Mouse (Mus musculus): ENCODE results near the gene Ccdc134. TPM values are rescaled to one million over a fixed set of nuclear protein-coding genes. Genes with fewer than 3 reads are reported as not detected.
A peak's percentile ranks its signal among the peaks of the same experiment; 100 is the strongest.

The Ccdc134 gene
- polyA plus RNA-seq (2015; fragmentation: Nextera tagmentation; extraction: Ambion mirVana), result 16.9 and 17.1 TPM in 2 replicates

- H3K4me1 ChIP-seq (replicated peaks; ENCODE audit: control insufficient read depth, insufficient read depth, low read length), result peaks cover 9% of the 10 kb centered on the region
- peak within 1 kb of the TSS; percentile 70 for H3K27ac ChIP-seq (ENCODE audit: low read length)
- no peaks in the 10 kb centered on the region for H3K36me3 ChIP-seq (ENCODE audit: control insufficient read depth, insufficient read depth, low read length)
- peak within 1 kb of the TSS; percentile 84 for H3K9ac ChIP-seq (ENCODE audit: low read length)
- peak; percentile 100 for ATAC-seq (ENCODE audit: low read depth)
- peak within 1 kb of the TSS; percentile 96 for H3K4me2 ChIP-seq (ENCODE audit: low read depth, low read length)
- H3K27me3 ChIP-seq (ENCODE audit: control insufficient read depth, insufficient read depth, low read depth, low read length), result no peaks in the 10 kb centered on the region
- peak within 1 kb of the TSS; percentile 79 for H3K4me3 ChIP-seq (ENCODE audit: low read length)
- WGBS, result under 1% methylated on average over 74 of the region's 74 CpGs
- no peaks in the 10 kb centered on the region for H3K9me3 ChIP-seq (ENCODE audit: control insufficient read depth, low read length)
These were observed at the start of gene Ccdc134 for GRCm38 (mm10) chr15:82127426-82128374. TSS of gene Ccdc134 (plus strand) at chr15:82127922.

- WGBS, result 49% methylated on average over 10 of the region's 10 CpGs
- H3K27ac ChIP-seq (ENCODE audit: low read length), result no peak overlapping the region
- ATAC-seq (ENCODE audit: low read depth), result no peak
These were observed 47.8 kb upstream of the Ccdc134 start for GRCm38 (mm10) chr15:82079883-82080282.

GRCm38 (mm10) chr15:82081161-82081560 lies 46.6 kb upstream of the Ccdc134 start:
- Histone ChIP-seq H3K9me3 (ENCODE audit: control insufficient read depth, low read length) (no peaks in the 10 kb centered on the region), H3K4me1 (replicated peaks; ENCODE audit: control insufficient read depth, insufficient read depth, low read length) (no peaks in the 10 kb centered on the region), H3K9ac (ENCODE audit: low read length) (no peak overlapping the region), H3K27ac (ENCODE audit: low read length) (no peak overlapping the region), H3K4me3 (ENCODE audit: low read length) (no peak overlapping the region), H3K4me2 (ENCODE audit: low read depth, low read length) (no peak overlapping the region), H3K27me3 (ENCODE audit: control insufficient read depth, insufficient read depth, low read depth, low read length) (no peaks in the 10 kb centered on the region), H3K36me3 (ENCODE audit: control insufficient read depth, insufficient read depth, low read length) (no peaks in the 10 kb centered on the region)
- no peak for ATAC-seq (ENCODE audit: low read depth)
- WGBS, result 26% methylated on average over 7 of the region's 7 CpGs

More at GRCm38 (mm10) chr15:82079883-82080282, 47.8 kb upstream of the Ccdc134 start:
- H3K9ac ChIP-seq (ENCODE audit: low read length), result no peak overlapping the region
- H3K4me3 ChIP-seq (ENCODE audit: low read length), result no peak overlapping the region
- no peaks in the 10 kb centered on the region for H3K27me3 ChIP-seq (ENCODE audit: control insufficient read depth, insufficient read depth, low read depth, low read length)
- H3K36me3 ChIP-seq (ENCODE audit: control insufficient read depth, insufficient read depth, low read length), result no peaks in the 10 kb centered on the region
- H3K4me2 ChIP-seq (ENCODE audit: low read depth, low read length), result no peak overlapping the region
- no peaks in the 10 kb centered on the region for H3K4me1 ChIP-seq (replicated peaks; ENCODE audit: control insufficient read depth, insufficient read depth, low read length)
- no peaks in the 10 kb centered on the region for H3K9me3 ChIP-seq (ENCODE audit: control insufficient read depth, low read length)

GRCm38 (mm10) chr15:82085606-82086005 lies 42.1 kb upstream of the Ccdc134 start:
- WGBS, result 62% methylated on average over 9 of the region's 9 CpGs
- Histone ChIP-seq H3K27me3 (ENCODE audit: control insufficient read depth, insufficient read depth, low read depth, low read length) (no peaks in the 10 kb centered on the region), H3K4me2 (ENCODE audit: low read depth, low read length) (no peak overlapping the region), H3K27ac (ENCODE audit: low read length) (no peak overlapping the region), H3K36me3 (ENCODE audit: control insufficient read depth, insufficient read depth, low read length) (no peaks in the 10 kb centered on the region), H3K9ac (ENCODE audit: low read length) (no peak overlapping the region), H3K9me3 (ENCODE audit: control insufficient read depth, low read length) (no peaks in the 10 kb centered on the region), H3K4me3 (ENCODE audit: low read length) (no peak overlapping the region), H3K4me1 (replicated peaks; ENCODE audit: control insufficient read depth, insufficient read depth, low read length) (no peaks in the 10 kb centered on the region)
- no peak for ATAC-seq (ENCODE audit: low read depth)

- WGBS, result 64% methylated on average over 12 of the region's 12 CpGs
- no peaks in the 10 kb centered on the region for H3K4me1 ChIP-seq (replicated peaks; ENCODE audit: control insufficient read depth, insufficient read depth, low read length)
- H3K27me3 ChIP-seq (ENCODE audit: control insufficient read depth, insufficient read depth, low read depth, low read length), result no peaks in the 10 kb centered on the region
- no peak overlapping the region for H3K4me2 ChIP-seq (ENCODE audit: low read depth, low read length)
- no peaks in the 10 kb centered on the region for H3K36me3 ChIP-seq (ENCODE audit: control insufficient read depth, insufficient read depth, low read length)
- no peak overlapping the region for H3K9ac ChIP-seq (ENCODE audit: low read length)
- H3K4me3 ChIP-seq (ENCODE audit: low read length), result no peak overlapping the region
- no peak overlapping the region for H3K27ac ChIP-seq (ENCODE audit: low read length)
- no peak for ATAC-seq (ENCODE audit: low read depth)
- H3K9me3 ChIP-seq (ENCODE audit: control insufficient read depth, low read length), result no peaks in the 10 kb centered on the region
These were observed 41.6 kb upstream of the Ccdc134 start for GRCm38 (mm10) chr15:82086131-82086530.

GRCm38 (mm10) chr15:82087266-82087665 lies 40.5 kb upstream of the Ccdc134 start:
- no peaks in the 10 kb centered on the region for H3K36me3 ChIP-seq (ENCODE audit: control insufficient read depth, insufficient read depth, low read length)
- no peaks in the 10 kb centered on the region for H3K27me3 ChIP-seq (ENCODE audit: control insufficient read depth, insufficient read depth, low read depth, low read length)
- H3K9ac ChIP-seq (ENCODE audit: low read length), result no peak overlapping the region
- no peaks in the 10 kb centered on the region for H3K4me1 ChIP-seq (replicated peaks; ENCODE audit: control insufficient read depth, insufficient read depth, low read length)
- 13% methylated on average over 10 of the region's 10 CpGs for WGBS
- no peak for ATAC-seq (ENCODE audit: low read depth)
- H3K4me3 ChIP-seq (ENCODE audit: low read length), result no peak overlapping the region
- H3K27ac ChIP-seq (ENCODE audit: low read length), result no peak overlapping the region
- no peaks in the 10 kb centered on the region for H3K9me3 ChIP-seq (ENCODE audit: control insufficient read depth, low read length)
- H3K4me2 ChIP-seq (ENCODE audit: low read depth, low read length), result no peak overlapping the region

- no peak overlapping the region for H3K27ac ChIP-seq (ENCODE audit: low read length)
- no peaks in the 10 kb centered on the region for H3K4me1 ChIP-seq (replicated peaks; ENCODE audit: control insufficient read depth, insufficient read depth, low read length)
- no peak overlapping the region for H3K4me3 ChIP-seq (ENCODE audit: low read length)
- H3K36me3 ChIP-seq (ENCODE audit: control insufficient read depth, insufficient read depth, low read length), result no peaks in the 10 kb centered on the region
- H3K9ac ChIP-seq (ENCODE audit: low read length), result no peak overlapping the region
- H3K9me3 ChIP-seq (ENCODE audit: control insufficient read depth, low read length), result no peaks in the 10 kb centered on the region
- H3K4me2 ChIP-seq (ENCODE audit: low read depth, low read length), result no peak overlapping the region
- ATAC-seq (ENCODE audit: low read depth), result no peak
- no peaks in the 10 kb centered on the region for H3K27me3 ChIP-seq (ENCODE audit: control insufficient read depth, insufficient read depth, low read depth, low read length)
- WGBS, result 62% methylated on average over 7 of the region's 7 CpGs
These were observed 36.7 kb upstream of the Ccdc134 start for GRCm38 (mm10) chr15:82091061-82091460.

GRCm38 (mm10) chr15:82106953-82107555 lies 20.7 kb upstream of the Ccdc134 start:
- no peak for ATAC-seq (ENCODE audit: low read depth)
- Histone ChIP-seq H3K4me1 (replicated peaks; ENCODE audit: control insufficient read depth, insufficient read depth, low read length) (no peaks in the 10 kb centered on the region), H3K4me3 (ENCODE audit: low read length) (no peak overlapping the region), H3K27ac (ENCODE audit: low read length) (no peak overlapping the region), H3K9me3 (ENCODE audit: control insufficient read depth, low read length) (no peaks in the 10 kb centered on the region), H3K27me3 (ENCODE audit: control insufficient read depth, insufficient read depth, low read depth, low read length) (no peaks in the 10 kb centered on the region), H3K36me3 (ENCODE audit: control insufficient read depth, insufficient read depth, low read length) (no peaks in the 10 kb centered on the region), H3K9ac (ENCODE audit: low read length) (no peak overlapping the region), H3K4me2 (ENCODE audit: low read depth, low read length) (no peak overlapping the region)
- 20% methylated on average over 8 of the region's 8 CpGs for WGBS

GRCm38 (mm10) chr15:82120544-82120943 lies 7.2 kb upstream of the Ccdc134 start:
- Histone ChIP-seq H3K4me3 (ENCODE audit: low read length) (no peak overlapping the region), H3K9ac (ENCODE audit: low read length) (no peak overlapping the region), H3K36me3 (ENCODE audit: control insufficient read depth, insufficient read depth, low read length) (no peaks in the 10 kb centered on the region), H3K9me3 (ENCODE audit: control insufficient read depth, low read length) (no peaks in the 10 kb centered on the region), H3K4me2 (ENCODE audit: low read depth, low read length) (no peak overlapping the region), H3K27ac (ENCODE audit: low read length) (no peak overlapping the region), H3K4me1 (replicated peaks; ENCODE audit: control insufficient read depth, insufficient read depth, low read length) (no peaks in the 10 kb centered on the region), H3K27me3 (ENCODE audit: control insufficient read depth, insufficient read depth, low read depth, low read length) (no peaks in the 10 kb centered on the region)
- no peak for ATAC-seq (ENCODE audit: low read depth)
- 78% methylated on average over 8 of the region's 8 CpGs for WGBS

Measured in lung, embryonic 16.5 days (tissue).